Mouse (Mus musculus): ENCODE measurements around the gene Dennd4b. TPM values are rescaled to one million over a fixed set of nuclear protein-coding genes. Genes with fewer than 3 reads are reported as not detected.
"Not testable (repeated sequence)": the region's sequence is repeated elsewhere in the genome, so short reads cannot be mapped to it uniquely, and the experiment has no call there.

Gene Dennd4b
- polyA plus RNA-seq, 1 experiment from 2014 or later = 4.0 TPM

GRCm38 (mm10) chr3:90284150-90284549, 19.2 kb downstream of the Dennd4b start:
- DNase-seq (ENCODE audit: low spot score, missing footprints) = no peak
- Histone ChIP-seq H3K4me3 (ENCODE audit: low read depth, low read length) (no peak overlapping the region), H3K36me3 (ENCODE audit: control insufficient read depth, insufficient read depth, low read length) (peaks cover 4% of the 10 kb centered on the region; the same call in 1 of the 2 replicates), H3K9me3 (ENCODE audit: control insufficient read depth, low read length) (no peaks in the 10 kb centered on the region), H3K9ac (ENCODE audit: low read length) (no peak overlapping the region), H3K4me1 (ENCODE audit: control insufficient read depth, insufficient read depth, low read length) (no peaks in the 10 kb centered on the region), H3K27ac (ENCODE audit: low read depth, low read length) (no peak overlapping the region), H3K4me2 (no peak overlapping the region), H3K27me3 (ENCODE audit: control insufficient read depth, insufficient read depth, low read length) (no peaks in the 10 kb centered on the region)
- no peak for ATAC-seq (ENCODE audit: low FRiP score)
- 91% methylated on average over 2 of the region's 2 CpGs for WGBS

GRCm38 (mm10) chr3:90289403-90289802, 24.4 kb downstream of the Dennd4b start:
- H3K27me3 ChIP-seq (ENCODE audit: control insufficient read depth, insufficient read depth, low read length); DNase-seq (ENCODE audit: low spot score, missing footprints); H3K9me3 ChIP-seq (ENCODE audit: control insufficient read depth, low read length); H3K4me3 ChIP-seq (ENCODE audit: low read depth, low read length); H3K36me3 ChIP-seq (ENCODE audit: control insufficient read depth, insufficient read depth, low read length); ATAC-seq (ENCODE audit: low FRiP score); H3K27ac ChIP-seq (ENCODE audit: low read depth, low read length); H3K9ac ChIP-seq (ENCODE audit: low read length); H3K4me1 ChIP-seq (ENCODE audit: control insufficient read depth, insufficient read depth, low read length); H3K4me2 ChIP-seq: not testable (repeated sequence)
- 60% methylated on average over 3 of the region's 3 CpGs for WGBS

GRCm38 (mm10) chr3:90290602-90291001, 25.6 kb downstream of the Dennd4b start:
- H3K4me1 ChIP-seq (ENCODE audit: control insufficient read depth, insufficient read depth, low read length) = peaks cover 11% of the 10 kb centered on the region
- DNase-seq (ENCODE audit: low spot score, missing footprints) (no peak), ATAC-seq (ENCODE audit: low FRiP score) (no peak)
- H3K27me3 ChIP-seq (ENCODE audit: control insufficient read depth, insufficient read depth, low read length) = no peaks in the 10 kb centered on the region
- no peak overlapping the region for H3K4me3 ChIP-seq (ENCODE audit: low read depth, low read length)
- no peaks in the 10 kb centered on the region for H3K9me3 ChIP-seq (ENCODE audit: control insufficient read depth, low read length)
- no peak overlapping the region for H3K4me2 ChIP-seq
- H3K36me3 ChIP-seq (ENCODE audit: control insufficient read depth, insufficient read depth, low read length) = no peaks in the 10 kb centered on the region
- H3K9ac ChIP-seq (ENCODE audit: low read length) = no peak overlapping the region
- WGBS = 85% methylated on average over 1 of the region's 1 CpGs
- no peak overlapping the region for H3K27ac ChIP-seq (ENCODE audit: low read depth, low read length)

- Histone ChIP-seq H3K4me2 (peak overlapping the region; percentile 63), H3K27ac (ENCODE audit: low read depth, low read length) (peak overlapping the region; percentile 90), H3K4me3 (ENCODE audit: low read depth, low read length) (peak overlapping the region; percentile 80), H3K9me3 (ENCODE audit: control insufficient read depth, low read length) (no peaks in the 10 kb centered on the region), H3K4me1 (ENCODE audit: control insufficient read depth, insufficient read depth, low read length) (peaks cover 11% of the 10 kb centered on the region), H3K27me3 (ENCODE audit: control insufficient read depth, insufficient read depth, low read length) (no peaks in the 10 kb centered on the region), H3K36me3 (ENCODE audit: control insufficient read depth, insufficient read depth, low read length) (no peaks in the 10 kb centered on the region), H3K9ac (ENCODE audit: low read length) (peak overlapping the region; percentile 83; the same call in 1 of the 2 replicates)
- 40% methylated on average over 2 of the region's 2 CpGs for whole genome bisulfite sequencing
- DNase-seq (ENCODE audit: low spot score, missing footprints) = no peak
- no peak for ATAC-seq (ENCODE audit: low FRiP score)
These were observed 27.0 kb downstream of the Dennd4b start for GRCm38 (mm10) chr3:90291982-90292344.

GRCm38 (mm10) chr3:90292345-90293275, 27.6 kb downstream of the Dennd4b start, which contains the start of gene Gatad2b:
Gene Gatad2b, plus strand, starts transcription at chr3:90293178.
- H3K4me3 ChIP-seq (ENCODE audit: low read depth, low read length) = peak within 1 kb of the TSS; percentile 80
- peak within 1 kb of the TSS; percentile 94 for H3K27ac ChIP-seq (ENCODE audit: low read depth, low read length)
- peak; percentile 100 for DNase-seq (ENCODE audit: low spot score, missing footprints)
- H3K9ac ChIP-seq (ENCODE audit: low read length) = peak within 1 kb of the TSS; percentile 91
- peaks cover 11% of the 10 kb centered on the region for H3K4me1 ChIP-seq (ENCODE audit: control insufficient read depth, insufficient read depth, low read length)
- no peaks in the 10 kb centered on the region for H3K27me3 ChIP-seq (ENCODE audit: control insufficient read depth, insufficient read depth, low read length)
- H3K4me2 ChIP-seq = peak within 1 kb of the TSS; percentile 63
- peak; percentile 99 for ATAC-seq (ENCODE audit: low FRiP score)
- no peaks in the 10 kb centered on the region for H3K36me3 ChIP-seq (ENCODE audit: control insufficient read depth, insufficient read depth, low read length)
- H3K9me3 ChIP-seq (ENCODE audit: control insufficient read depth, low read length) = no peaks in the 10 kb centered on the region
- under 1% methylated on average over 46 of the region's 47 CpGs for WGBS

- Histone ChIP-seq H3K27ac (ENCODE audit: low read depth, low read length) (peak overlapping the region; percentile 94), H3K4me1 (ENCODE audit: control insufficient read depth, insufficient read depth, low read length) (peaks cover 11% of the 10 kb centered on the region), H3K9me3 (ENCODE audit: control insufficient read depth, low read length) (no peaks in the 10 kb centered on the region), H3K4me2 (peak overlapping the region; percentile 62), H3K36me3 (ENCODE audit: control insufficient read depth, insufficient read depth, low read length) (no peaks in the 10 kb centered on the region), H3K4me3 (ENCODE audit: low read depth, low read length) (peak overlapping the region; percentile 80), H3K27me3 (ENCODE audit: control insufficient read depth, insufficient read depth, low read length) (no peaks in the 10 kb centered on the region), H3K9ac (ENCODE audit: low read length) (peak overlapping the region; percentile 91)
- peak; percentile 67 for ATAC-seq (ENCODE audit: low FRiP score)
- under 1% methylated on average over 33 of the region's 68 CpGs for WGBS
- DNase-seq (ENCODE audit: low spot score, missing footprints) = peak; percentile 98
These were observed 28.5 kb downstream of the Dennd4b start for GRCm38 (mm10) chr3:90293352-90294063.

- H3K9me3 ChIP-seq (ENCODE audit: control insufficient read depth, low read length) = no peaks in the 10 kb centered on the region
- H3K4me1 ChIP-seq (ENCODE audit: control insufficient read depth, insufficient read depth, low read length) = peaks cover 11% of the 10 kb centered on the region
- DNase-seq (ENCODE audit: low spot score, missing footprints) (peak; percentile 93), ATAC-seq (ENCODE audit: low FRiP score) (no peak)
- peak overlapping the region; percentile 80 for H3K4me3 ChIP-seq (ENCODE audit: low read depth, low read length)
- no peaks in the 10 kb centered on the region for H3K36me3 ChIP-seq (ENCODE audit: control insufficient read depth, insufficient read depth, low read length)
- H3K4me2 ChIP-seq = peak overlapping the region; percentile 62
- peak overlapping the region; percentile 94; the same call in 1 of the 2 replicates for H3K27ac ChIP-seq (ENCODE audit: low read depth, low read length)
- WGBS = 1% methylated on average over 11 of the region's 11 CpGs
- H3K9ac ChIP-seq (ENCODE audit: low read length) = peak overlapping the region; percentile 91
- H3K27me3 ChIP-seq (ENCODE audit: control insufficient read depth, insufficient read depth, low read length) = no peaks in the 10 kb centered on the region
These were observed 29.1 kb downstream of the Dennd4b start for GRCm38 (mm10) chr3:90294064-90294440.

GRCm38 (mm10) chr3:90294651-90295050, 29.7 kb downstream of the Dennd4b start:
- Histone ChIP-seq H3K9ac (ENCODE audit: low read length) (peak overlapping the region; percentile 91), H3K27me3 (ENCODE audit: control insufficient read depth, insufficient read depth, low read length) (no peaks in the 10 kb centered on the region), H3K36me3 (ENCODE audit: control insufficient read depth, insufficient read depth, low read length) (no peaks in the 10 kb centered on the region), H3K4me1 (ENCODE audit: control insufficient read depth, insufficient read depth, low read length) (peaks cover 11% of the 10 kb centered on the region), H3K9me3 (ENCODE audit: control insufficient read depth, low read length) (no peaks in the 10 kb centered on the region), H3K27ac (ENCODE audit: low read depth, low read length) (no peak overlapping the region), H3K4me3 (ENCODE audit: low read depth, low read length) (peak overlapping the region; percentile 80), H3K4me2 (peak overlapping the region; percentile 62)
- DNase-seq (ENCODE audit: low spot score, missing footprints) (no peak), ATAC-seq (ENCODE audit: low FRiP score) (no peak)
- 83% methylated on average over 2 of the region's 2 CpGs for WGBS

- ATAC-seq (ENCODE audit: low FRiP score) (no peak), DNase-seq (ENCODE audit: low spot score, missing footprints) (no peak)
- no peak overlapping the region for H3K4me3 ChIP-seq (ENCODE audit: low read depth, low read length)
- no peaks in the 10 kb centered on the region for H3K27me3 ChIP-seq (ENCODE audit: control insufficient read depth, insufficient read depth, low read length)
- no peak overlapping the region for H3K9ac ChIP-seq (ENCODE audit: low read length)
- H3K36me3 ChIP-seq (ENCODE audit: control insufficient read depth, insufficient read depth, low read length) = no peaks in the 10 kb centered on the region
- 86% methylated on average over 3 of the region's 3 CpGs for WGBS
- no peak overlapping the region for H3K4me2 ChIP-seq
- H3K9me3 ChIP-seq (ENCODE audit: control insufficient read depth, low read length) = no peaks in the 10 kb centered on the region
- no peaks in the 10 kb centered on the region for H3K4me1 ChIP-seq (ENCODE audit: control insufficient read depth, insufficient read depth, low read length)
- H3K27ac ChIP-seq (ENCODE audit: low read depth, low read length) = no peak overlapping the region
These were observed 40.8 kb downstream of the Dennd4b start for GRCm38 (mm10) chr3:90305801-90306200.

Data from midbrain, embryonic 11.5 days (tissue).